Mouse (Mus musculus): Measurements from ENCODE around the gene Ncstn.

DNA sequence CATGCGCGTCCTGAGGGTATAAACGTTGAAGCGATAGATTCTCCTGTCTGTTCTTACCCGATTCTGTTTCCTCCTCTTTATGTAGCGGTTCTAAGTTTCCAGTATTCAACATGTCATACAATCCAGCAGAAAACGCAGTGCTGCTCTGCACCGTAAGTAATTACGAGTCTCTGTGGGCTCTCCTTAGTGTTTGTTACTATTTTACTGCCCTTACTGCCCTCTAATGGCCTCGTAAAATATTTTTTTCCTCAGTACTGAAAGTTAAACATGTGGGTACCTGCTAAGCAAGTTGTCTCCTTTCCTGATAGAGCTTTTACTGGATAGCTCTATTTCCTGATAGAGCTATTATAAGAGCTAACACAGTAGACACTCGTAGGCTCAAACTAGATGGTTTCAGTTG lies 22.5 kb upstream of the Ncstn start:
- TF ChIP-seq POLR2A (IDR thresholded peaks at IDR 0.05; ENCODE audit: control insufficient read depth, low read depth, low read length) = no peak
- TF ChIP-seq CTCF (IDR thresholded peaks at IDR 0.05; ENCODE audit: control insufficient read depth, insufficient read depth, insufficient replicate concordance, low read depth, low read length) = no peak

All from testis, adult 2 months (tissue).